Mouse (Mus musculus): ENCODE measurements around the gene Fbl.
A peak's percentile ranks its signal among the peaks of the same experiment; 100 is the strongest.
"Not testable (repeated sequence)": the region's sequence is repeated elsewhere in the genome, so short reads cannot be mapped to it uniquely, and the experiment has no call there.

Fbl gene

DNA sequence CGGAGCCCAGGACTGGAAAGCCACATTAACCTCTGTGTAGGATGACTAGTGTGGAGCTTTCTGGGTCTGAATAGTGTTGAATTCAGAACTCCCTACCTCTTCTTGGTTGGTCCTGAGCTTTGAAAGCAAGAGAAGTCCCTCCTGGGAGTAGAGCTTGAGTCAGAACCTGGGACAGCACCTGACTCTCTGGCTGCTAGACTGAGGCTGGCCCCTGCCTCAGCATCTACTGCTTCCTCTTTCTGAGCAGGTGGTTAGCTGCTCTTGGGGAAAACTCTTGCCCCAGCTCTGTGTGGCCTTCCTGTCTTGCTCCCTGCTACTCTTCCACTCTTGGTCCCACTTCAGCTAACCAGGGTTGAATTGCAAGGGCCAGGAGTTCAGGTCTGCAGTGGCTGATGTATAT, 22.4 kb downstream of the Fbl start:
- DNase-seq (ENCODE audit: extremely low read depth, low read depth), result no peak

DNA sequence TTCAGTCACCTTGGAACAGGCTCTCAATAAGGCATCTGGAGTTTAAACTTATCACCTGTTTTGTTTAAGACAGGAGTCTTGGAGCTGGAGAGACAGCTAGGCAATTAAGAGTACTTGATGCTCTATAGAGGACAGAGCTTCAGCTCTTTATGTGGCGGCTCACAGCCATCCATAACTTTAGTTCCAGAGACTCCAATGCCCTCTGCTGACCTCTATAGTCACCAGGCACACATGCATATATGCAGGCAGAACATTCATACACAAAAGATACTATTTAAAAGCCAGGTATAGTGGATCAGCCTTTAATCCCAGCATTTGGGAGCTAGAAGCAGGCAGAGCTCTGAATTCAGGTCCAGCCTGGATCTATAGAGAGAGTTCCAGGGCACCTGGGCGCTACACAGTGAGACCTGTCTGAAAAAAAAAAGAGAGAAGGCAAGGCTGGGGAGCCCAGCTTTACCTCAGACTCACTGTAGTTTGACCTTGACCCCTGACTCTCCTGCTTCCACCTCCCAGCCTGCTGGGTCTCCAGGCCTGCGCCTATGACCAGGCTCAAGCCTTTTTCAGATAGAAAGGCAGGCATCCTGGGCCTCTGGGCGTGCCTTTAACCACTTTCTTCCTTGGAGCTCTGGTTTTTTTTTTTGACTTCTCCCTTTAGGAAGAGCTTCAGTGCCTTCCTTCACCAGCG, 26.0 kb downstream of the Fbl start:
- DNase-seq (ENCODE audit: extremely low read depth, low read depth), result no peak

DNA sequence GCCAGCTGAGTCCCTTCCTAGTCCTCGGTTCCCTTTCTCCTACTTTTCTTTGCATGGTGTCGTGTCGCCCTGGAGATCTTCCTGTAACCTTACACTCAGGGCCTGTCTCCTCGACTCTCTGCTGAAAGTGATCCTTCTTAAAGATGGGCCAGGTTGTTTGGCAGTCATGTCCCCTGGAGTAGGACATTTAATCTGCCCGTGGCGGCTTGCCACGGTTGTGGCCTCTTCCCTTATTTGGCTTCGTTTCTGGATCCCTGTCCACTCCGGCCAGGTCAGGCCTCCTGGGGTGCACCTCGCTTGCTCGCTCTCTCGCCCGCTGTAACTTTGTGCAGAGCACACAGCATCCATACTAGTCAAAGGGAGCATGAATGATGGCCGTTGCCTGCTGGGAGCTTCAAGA, 27.0 kb downstream of the Fbl start:
- DNase-seq (ENCODE audit: extremely low read depth, low read depth), result no peak

DNA sequence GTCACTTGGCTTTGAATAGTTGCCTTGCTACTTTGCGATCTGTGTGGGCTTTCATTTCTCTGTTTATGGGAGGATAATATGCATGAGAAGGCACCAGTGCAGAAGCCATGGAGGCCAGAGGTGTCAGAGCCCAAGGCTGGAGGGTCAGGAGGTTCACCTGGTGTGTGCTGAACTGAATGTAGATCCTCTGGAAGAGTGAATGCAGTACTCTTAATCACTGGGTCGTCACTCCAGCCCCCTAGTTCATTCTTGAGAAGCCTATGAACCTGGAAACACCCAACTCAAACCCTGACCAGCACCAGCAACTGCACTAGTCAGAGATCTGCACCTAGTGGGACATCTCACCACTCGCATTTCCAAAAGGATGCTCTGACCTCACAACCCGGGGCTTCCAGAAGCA, 29.5 kb downstream of the Fbl start:
- no peak for DNase-seq (ENCODE audit: extremely low read depth, low read depth)

DNA sequence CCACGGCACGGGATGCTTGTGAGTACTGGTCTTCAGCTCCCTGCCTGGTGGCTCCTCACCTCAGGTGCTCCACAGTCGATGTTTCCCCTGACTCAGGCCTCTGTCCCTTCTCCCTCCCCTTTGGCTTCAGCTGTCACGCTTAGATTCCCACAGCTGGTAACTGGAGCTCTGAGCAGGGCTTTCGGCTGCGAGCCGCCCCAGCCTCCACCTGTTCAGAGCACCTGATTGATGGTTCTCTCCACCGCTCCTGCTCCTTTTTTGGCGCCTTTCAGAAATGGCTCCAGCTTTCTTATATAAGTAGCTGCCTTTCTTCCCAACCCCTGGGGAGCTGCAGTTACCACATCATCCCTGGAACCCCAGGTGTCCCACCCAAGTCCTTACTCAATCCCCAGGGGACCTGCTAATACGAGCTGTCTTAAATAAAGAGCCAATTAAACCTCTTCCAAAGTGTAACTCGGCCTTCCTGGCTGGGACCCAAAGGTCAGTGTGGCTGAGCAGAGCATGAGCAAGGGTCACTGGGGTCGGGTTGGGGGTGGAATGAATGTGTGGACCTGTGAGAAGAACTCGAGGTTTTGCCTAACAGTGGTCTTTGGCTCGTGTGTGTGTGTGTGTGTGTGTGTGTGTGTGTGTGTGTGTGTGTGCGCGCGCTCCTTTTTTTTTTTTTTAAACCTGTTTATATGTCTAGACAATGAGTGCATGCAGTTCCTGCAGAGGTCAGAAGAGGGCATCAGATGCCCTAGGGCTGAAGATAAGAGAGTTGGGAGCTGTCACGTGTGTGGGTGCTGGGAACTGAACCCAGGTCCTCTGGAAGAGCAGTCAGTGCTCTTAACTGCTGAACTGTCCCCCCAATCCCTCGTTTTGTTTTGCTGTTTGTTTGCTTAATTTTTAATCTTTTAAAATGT, 33.9 kb downstream of the Fbl start:
- DNase-seq (ENCODE audit: extremely low read depth, low read depth), result no peak

DNA sequence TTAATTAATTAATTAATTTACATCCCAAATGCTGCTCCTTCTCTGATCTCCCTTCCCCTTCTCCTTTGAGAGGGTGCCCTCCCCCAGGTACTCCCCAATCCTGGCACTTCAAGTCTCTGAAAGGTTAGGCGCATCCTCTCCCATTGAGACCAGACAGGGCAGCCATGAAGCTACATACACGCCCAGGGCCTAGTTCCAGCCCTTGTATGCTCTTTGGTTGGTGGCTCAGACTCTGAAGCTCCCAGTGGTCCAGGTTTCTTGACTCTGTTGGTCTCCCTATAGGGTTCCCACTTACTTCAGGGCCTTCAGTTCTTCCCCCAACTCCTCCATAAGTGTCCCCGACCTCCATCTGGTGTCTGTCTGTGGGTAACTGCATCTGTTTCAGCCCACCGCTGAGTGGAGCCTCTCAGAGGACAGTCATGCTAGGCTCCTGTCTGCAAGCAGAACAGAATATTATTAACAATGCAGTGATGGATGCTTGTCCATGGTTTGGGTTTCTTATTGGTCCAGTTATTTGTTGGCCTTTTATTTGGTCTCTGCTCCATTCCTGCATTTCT, 36.6 kb downstream of the Fbl start:
- DNase-seq (ENCODE audit: extremely low read depth, low read depth), result no peak

DNA sequence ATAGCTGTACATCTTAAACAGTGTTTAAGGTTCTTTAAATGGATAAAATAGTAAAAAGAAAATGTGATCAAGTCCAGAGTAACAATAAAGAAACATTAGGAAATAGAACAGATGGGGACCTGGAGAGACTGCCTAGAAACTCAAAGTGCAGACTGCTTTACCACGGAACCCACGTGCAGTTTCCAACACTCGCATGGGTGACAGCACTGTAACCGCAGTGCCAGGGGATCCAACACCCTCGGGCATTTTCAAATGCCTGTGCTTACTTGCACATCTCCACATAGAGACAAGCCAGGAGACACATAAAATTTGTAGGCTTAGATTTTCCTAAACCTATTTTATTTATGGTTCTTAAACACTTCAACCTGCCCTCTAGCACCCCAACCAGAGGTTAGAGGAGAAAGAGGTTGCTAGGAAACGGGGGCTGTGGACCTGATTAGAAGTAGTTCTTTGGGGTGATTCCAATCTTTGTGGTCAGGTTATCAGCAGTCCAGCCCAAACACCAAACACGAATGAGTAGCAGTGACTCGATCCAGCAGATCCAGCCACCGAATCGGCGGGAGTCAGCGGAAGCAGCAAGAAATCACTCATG, 39.0 kb downstream of the Fbl start:
- no peak for DNase-seq (ENCODE audit: extremely low read depth, low read depth)

DNA sequence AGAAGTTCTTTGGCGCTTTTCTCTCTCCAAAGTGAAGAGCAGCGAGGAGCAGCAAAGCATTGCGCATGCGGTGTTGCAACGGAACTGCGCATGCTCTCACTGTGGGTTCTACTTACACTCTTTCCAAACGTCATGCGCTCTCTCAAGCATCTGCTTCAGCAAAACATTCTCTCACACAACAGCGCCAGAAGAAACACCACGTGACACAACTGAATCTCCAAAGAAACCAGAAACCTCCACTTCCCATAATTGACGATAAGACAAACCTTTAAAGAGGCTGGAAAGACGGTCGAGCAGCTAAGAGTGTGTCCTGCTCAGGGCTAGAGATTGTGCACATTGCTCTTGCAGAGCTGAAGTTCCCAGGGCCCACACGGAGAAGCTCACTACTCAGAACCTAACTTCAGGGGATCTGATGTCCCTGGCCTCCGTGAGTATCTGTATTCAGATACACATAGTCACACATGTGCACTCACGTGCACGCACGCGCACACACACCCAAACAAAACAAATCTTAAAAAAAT, 39.5 kb downstream of the Fbl start:
- peak; percentile 92 for DNase-seq (ENCODE audit: extremely low read depth, low read depth)

DNA sequence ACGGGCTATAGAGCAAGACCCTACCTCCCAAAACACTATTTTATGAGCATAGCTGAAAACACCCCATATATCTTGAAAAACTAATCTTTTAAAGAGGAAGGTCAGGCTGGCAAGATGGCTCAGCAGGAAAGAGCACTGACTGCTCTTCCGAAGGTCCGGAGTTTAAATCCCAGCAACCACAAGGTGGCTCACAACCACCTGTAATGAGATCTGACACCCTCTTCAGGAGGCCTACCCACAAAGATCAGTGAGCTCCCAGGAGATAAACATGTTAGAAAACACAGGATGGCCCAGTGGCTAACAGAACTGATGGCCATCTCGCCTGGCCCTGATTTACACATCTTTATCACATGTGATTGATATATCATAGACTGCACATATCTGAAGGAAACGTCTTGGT, 41.2 kb downstream of the Fbl start:
- no peak for DNase-seq (ENCODE audit: extremely low read depth, low read depth)

DNA sequence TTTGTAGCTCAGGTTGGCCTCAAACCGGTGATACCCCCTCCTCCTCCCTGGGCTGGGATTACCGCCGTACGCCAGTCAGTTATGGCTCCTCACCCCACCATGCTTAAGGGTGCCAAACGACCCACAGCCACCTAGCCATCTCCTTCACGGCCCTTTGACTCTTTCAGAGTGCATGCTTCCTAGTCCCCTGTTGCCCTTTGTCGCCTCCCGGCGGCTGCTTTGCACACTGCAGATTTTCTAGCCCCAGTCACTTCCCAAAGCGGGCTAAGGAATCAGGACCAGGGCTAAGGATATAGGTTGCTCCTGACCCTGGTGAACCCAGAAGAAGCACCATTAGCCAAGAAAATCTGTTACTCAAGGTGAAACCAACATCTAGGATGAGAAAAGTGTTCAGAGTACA, 44.6 kb downstream of the Fbl start:
- peak; percentile 33 for DNase-seq (ENCODE audit: extremely low read depth, low read depth)

DNA sequence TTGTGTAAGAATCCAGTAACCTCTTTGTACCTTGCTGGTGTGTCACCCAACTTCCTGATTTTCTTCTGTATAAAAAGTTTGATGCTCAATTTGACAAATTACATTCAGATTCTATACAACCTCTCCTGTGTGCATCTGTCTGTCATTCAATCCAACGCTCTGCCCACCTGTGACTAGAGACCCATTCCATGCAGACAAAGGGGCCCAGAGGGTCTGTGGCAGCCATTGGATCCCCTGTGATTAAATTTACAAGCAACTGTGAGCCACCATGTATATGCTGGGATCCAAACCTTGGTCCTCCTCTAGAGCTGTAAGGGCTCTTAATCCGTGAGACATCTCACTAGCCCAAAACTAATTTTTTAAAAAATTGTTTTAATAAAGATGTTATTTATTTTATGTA, 46.4 kb downstream of the Fbl start:
- DNase-seq (ENCODE audit: extremely low read depth, low read depth), result not testable (repeated sequence)

DNA sequence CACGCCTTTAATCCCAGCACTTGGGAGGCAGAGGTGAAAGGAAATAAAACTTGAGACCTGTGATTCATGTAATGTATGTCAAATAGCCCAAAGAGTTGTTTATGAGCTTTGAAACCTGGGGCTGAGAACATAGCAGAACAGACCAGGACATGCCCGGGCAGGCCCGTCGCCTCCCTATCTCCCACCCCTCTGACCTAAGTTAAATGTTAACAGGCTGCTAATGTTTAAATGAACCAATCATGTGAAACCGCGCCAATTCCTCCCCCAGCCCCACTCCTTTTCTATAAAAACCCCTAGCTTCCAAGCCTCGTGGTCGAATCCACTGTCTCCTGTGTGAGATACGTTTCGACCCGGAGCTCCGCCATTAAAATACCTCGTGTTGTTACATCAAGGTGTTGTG, 48.3 kb downstream of the Fbl start:
- not testable (repeated sequence) for DNase-seq (ENCODE audit: extremely low read depth, low read depth)

DNA sequence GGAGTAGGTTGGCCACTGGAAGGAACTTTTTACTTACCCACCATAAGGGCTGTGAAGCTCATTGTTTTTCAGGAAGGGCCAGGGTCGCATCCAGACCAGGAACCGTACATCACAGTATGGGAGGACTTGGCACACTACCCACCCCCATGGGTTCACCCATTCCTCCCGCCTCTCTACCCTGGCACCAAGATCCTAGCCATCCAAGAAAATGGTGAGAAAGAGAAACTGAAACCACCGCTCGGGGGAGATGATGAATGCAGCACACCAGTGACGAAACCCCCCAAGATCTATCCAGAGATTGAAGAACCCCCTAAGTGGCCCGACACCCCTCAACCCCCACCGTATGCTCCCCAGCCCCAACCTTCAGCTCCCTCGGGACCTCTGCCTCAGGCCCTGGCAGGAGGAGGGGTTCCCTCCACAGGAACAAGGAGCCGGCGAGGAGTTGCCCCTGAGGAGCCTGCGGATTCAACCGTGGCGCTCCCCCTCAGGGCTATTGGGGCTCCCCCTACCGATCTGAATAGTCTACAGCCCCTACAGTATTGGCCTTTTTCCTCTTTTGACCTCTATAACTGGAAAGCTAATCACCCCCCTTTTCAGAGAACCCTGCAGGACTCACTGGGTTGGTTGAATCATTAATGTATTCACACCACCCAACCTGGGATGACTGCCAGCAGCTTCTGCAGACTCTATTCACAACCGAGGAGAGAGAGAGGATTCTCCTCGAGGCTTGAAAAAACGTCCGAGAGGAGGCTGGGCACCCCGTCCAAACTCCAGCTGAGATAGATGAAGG, 49.6 kb downstream of the Fbl start:
- peak; percentile 59 for DNase-seq (ENCODE audit: extremely low read depth, low read depth)

DNA sequence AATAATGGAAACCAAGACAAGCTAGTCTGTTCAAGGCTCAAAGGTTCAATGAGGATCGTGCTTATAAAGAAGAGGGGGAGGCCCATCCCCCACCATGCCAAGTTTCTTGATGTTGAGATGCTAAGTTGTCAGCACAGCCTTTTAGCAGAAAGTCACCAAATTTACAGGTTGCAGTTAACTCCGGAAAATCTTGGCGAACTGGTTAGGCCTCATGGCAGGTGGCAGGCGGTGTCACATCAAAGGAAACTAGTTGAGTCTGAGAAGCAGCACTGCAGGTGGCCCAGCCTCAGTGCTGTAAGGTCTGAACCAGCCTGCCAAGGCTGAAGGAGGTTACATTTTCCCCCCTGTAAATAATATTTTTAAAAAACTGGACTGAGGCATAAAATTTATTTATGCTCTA, 57.3 kb downstream of the Fbl start:
- DNase-seq (ENCODE audit: extremely low read depth, low read depth), result not testable (repeated sequence)

DNA sequence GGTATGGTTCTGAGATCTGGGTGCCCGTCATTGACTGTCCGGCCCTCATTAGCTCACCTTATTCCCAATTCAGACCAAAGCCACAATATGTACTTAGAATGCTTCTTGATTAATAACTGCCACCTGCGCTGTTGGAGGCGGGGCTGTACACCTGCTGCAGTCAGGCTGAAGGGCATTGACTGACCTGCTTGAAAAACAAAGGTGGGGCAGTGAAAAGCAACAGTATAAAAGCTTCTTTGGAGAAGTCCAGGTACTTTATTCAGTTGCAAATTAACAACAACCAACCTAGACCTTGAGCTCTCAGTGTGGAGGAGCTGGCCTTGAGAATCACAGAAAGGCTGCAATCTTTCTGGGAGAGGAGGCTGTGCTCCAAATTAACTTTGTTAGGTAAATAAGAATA, 57.9 kb downstream of the Fbl start:
- not testable (repeated sequence) for DNase-seq (ENCODE audit: extremely low read depth, low read depth)

Measured in MEL-GATA-1-ER (cell line).